Mouse (Mus musculus) lung, postnatal 0 days (tissue): ENCODE data around the gene Lsg1. TPM values are rescaled to one million over a fixed set of nuclear protein-coding genes. Genes with fewer than 3 reads are reported as not detected.

Experiments used
- ATAC-seq: fragments of 200-750 bp; cut with Nextera tagmentation; 2 replicates; pipeline ENCODE4 v1.8.0; 2017; ENCODE audit warnings: moderate library complexity
- DNase-seq: peaks from one replicate; pipeline ENCODE4 v3.0.0-alpha.2; 2016; ENCODE audit warnings: low spot score
- H3K27ac ChIP-seq: fragments of 300-500 bp; sonication (generic); 2 replicates; pipeline ENCODE4 v1.5.1; 2014; ENCODE audit warnings: antibody characterized with exemption, mild to moderate bottlenecking, low read length, mixed read lengths
- H3K27me3 ChIP-seq: fragments of 300-500 bp; sonication (generic); replicated peaks from 2 replicates; pipeline ENCODE4 v1.6.1; 2014; ENCODE audit warnings: low read length, mixed read lengths; ENCODE audit not compliant: insufficient read depth
- H3K36me3 ChIP-seq: fragments of 300-500 bp; sonication (generic); 2 replicates; pipeline ENCODE4 v1.6.1; 2014; ENCODE audit warnings: low read length, mixed read lengths; ENCODE audit not compliant: insufficient read depth
- H3K4me1 ChIP-seq: fragments of 300-500 bp; sonication (generic); 2 replicates; pipeline ENCODE4 v1.6.1; 2014; ENCODE audit warnings: antibody characterized with exemption, low read depth, low read length, mixed read lengths; ENCODE audit not compliant: insufficient read depth
- H3K4me2 ChIP-seq: fragments of 300-500 bp; sonication (generic); replicated peaks from 2 replicates; pipeline ENCODE4 v1.6.1; 2014; ENCODE audit warnings: low read depth, mild to moderate bottlenecking, low read length, moderate library complexity, mixed read lengths
- H3K4me3 ChIP-seq: fragments of 300-500 bp; sonication (generic); 2 replicates; pipeline ENCODE4 v1.5.1; 2014; ENCODE audit warnings: low read depth, low read length
- H3K9ac ChIP-seq: fragments of 300-500 bp; sonication (generic); replicated peaks from 2 replicates; pipeline ENCODE4 v1.6.1; 2014; ENCODE audit warnings: low read depth, mild to moderate bottlenecking
- H3K9me3 ChIP-seq: fragments of 300-500 bp; sonication (generic); 2 replicates; pipeline ENCODE4 v1.6.1; 2016; ENCODE audit warnings: low read length, mixed read lengths
- CTCF ChIP-seq: IDR thresholded peaks from 2 replicates; pipeline ENCODE4 v1.5.1; 2016; ENCODE audit warnings: antibody characterized with exemption, mild to moderate bottlenecking
- EP300 ChIP-seq: IDR thresholded peaks from 2 replicates; pipeline ENCODE4 v1.6.1; 2016; ENCODE audit warnings: antibody characterized with exemption, mild to moderate bottlenecking, control low read depth
- WGBS: fragments of 180-500 bp; shearing (Covaris S2); extraction: QIAGEN DNeasy Blood & Tissue Kit; methylation state at CpG from one replicate; pipeline ENCODE4 v1.1.7; 2014; 5-methylcytosine and 5-hydroxymethylcytosine counted together
- polyA plus RNA-seq: library from polyadenylated mRNA; unstranded; fragments of >200 nt; fragmentation: Nextera tagmentation; extraction: Ambion mirVana; gene quantifications from 2 replicates; pipeline ENCODE4 v1.2.1, GENCODE M21; 2015

Gene Lsg1
- polyA plus RNA-seq, result 28.2 and 30.3 TPM in 2 replicates

DNA sequence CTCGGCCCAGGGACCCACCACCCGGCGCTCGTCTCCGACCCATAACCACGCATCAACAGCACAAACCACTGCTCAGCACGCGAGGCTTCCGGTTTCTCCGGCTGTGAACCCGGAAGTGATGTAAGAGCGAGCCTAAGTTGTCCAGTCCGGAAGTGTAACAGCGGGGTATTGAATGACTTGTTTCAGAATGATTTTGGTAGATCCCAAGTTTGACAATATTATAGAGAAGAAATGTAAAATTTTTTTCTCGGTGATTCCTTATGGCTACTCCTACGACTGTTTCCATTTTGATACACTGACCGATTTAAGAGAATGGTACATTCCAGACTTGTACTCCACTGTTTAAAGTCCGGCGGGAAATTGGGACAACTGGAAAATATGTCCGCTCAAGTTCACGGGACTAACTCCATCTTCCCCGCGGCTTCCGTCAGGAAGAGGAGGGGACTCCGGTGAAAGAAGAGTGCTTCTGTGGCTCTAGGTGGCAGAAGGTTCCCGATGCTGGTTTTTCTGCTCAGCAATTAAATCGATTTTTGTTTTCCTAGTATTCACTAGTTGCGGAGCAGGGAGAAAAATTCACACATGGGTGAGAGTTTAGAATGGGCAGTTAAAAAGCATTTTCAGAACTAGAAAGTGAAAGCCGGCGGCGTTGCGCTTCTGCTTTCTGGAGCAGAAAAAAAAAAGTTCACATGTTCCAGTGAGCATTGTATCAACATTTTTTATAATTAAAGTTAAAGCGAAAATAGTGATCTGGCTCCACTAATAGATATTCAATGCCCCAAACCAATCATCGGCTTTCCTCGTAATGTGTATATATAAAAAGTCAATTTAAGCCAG, at the start of gene Lsg1:
Gene Lsg1 (minus strand): TSS at position 99 of the 834 bp plus-strand sequence.
- Histone ChIP-seq H3K36me3 (peaks cover 16% of the 10 kb centered on the region; the same call in 1 of the 2 replicates), H3K27me3 (no peaks in the 10 kb centered on the region), H3K27ac (peak within 1 kb of the TSS; percentile 75), H3K4me3 (peak within 1 kb of the TSS; percentile 81), H3K9me3 (no peaks in the 10 kb centered on the region), H3K4me1 (peaks cover 7% of the 10 kb centered on the region; the same call in 1 of the 2 replicates), H3K9ac (peak within 1 kb of the TSS; percentile 73), H3K4me2 (peak within 1 kb of the TSS; percentile 74)
- 3% methylated on average over 35 of the region's 35 CpGs for WGBS
- peak; percentile 91 for TF ChIP-seq EP300
- peak; percentile 57 for TF ChIP-seq CTCF
- ATAC-seq (peak; percentile 96), DNase-seq (peak; percentile 96)

DNA sequence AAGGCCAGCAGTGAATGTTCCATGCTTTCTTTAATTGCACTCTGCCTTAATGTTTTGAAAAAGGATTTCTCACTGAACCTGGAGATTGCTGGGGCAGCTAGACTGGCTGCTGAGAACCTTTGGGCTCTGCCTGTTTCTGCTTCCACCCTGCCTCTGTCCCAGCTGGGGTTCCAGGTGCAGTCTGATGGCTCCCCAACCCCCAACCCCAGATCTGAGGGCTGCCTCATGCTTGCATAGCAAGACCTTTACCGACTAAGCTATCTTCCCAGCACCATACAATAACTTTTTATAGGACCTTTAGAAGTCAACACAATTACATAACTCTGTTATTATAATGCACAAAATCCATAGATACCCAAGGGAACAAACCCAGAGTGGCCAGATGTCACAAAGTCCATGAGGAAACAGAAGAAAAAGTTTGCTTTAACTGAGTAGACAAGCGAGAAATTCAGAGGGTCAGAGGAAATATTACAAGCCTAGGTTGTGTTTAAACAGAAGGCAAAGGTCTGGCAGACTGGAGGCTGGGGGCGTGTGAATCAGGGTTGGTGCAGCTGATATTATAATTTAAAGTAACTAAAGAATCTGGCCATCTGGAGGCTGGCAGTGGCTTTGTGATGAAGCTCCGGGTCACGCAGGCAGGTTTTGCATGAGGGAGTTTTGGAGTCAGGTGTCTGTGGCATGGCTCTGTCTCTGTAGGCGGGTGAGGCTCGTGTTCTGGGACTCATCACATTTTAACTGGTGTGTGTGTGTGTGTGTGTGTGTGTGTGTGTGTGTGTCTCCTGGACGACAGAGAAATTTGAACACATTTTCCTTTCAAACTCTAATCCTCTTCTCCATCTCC, 46.7 kb upstream of the Lsg1 start:
- Histone ChIP-seq H3K27me3 (no peaks in the 10 kb centered on the region), H3K4me2 (no peak overlapping the region), H3K4me1 (no peaks in the 10 kb centered on the region), H3K9me3 (no peaks in the 10 kb centered on the region), H3K4me3 (no peak overlapping the region), H3K36me3 (no peaks in the 10 kb centered on the region), H3K9ac (no peak overlapping the region), H3K27ac (no peak overlapping the region)
- TF ChIP-seq CTCF (no peak), EP300 (no peak)
- DNase-seq, result no peak
- WGBS, result 66% methylated on average over 8 of the region's 8 CpGs
- no peak for ATAC-seq

DNA sequence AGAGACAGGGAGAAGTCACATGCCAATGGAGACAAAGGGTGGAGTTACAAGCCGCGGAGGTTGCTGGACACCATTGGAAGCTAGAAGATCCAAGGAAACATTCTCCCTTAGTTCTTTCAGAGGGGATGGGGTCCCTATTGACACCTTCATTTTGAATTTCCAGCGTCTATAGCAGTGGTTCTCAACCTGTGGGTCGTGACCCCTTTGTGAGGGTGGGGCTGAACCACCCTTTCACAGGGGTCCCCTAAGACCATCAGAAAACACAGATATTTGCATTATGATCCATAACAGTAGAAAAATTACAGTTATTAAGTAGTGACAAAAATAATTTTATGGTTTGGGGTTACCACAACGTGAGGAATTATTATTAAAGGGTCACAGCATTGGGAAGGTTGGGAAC, 42.1 kb upstream of the Lsg1 start:
- no peaks in the 10 kb centered on the region for H3K36me3 ChIP-seq
- TF ChIP-seq CTCF, result no peak
- TF ChIP-seq EP300, result no peak
- 86% methylated on average over 5 of the region's 5 CpGs for WGBS

DNA sequence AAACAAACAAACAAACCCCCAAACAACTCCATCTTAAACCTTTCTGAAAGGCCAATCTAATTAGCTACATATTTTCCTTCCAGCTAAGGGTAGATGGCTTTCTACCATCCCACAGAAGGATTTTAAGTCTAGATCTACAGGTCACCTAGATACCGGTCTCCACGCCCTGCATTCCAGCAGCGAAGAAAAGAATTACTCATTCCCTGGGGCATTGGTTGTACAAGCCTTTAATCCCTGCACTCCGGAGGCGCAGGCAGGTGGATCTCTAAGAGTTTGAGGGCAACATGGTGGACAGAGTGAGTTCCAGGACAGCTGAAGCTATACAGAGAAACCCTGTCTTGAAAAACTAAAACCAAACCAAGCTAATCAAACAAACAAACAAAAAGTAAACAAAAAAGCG, 41.0 kb upstream of the Lsg1 start:
- no peak overlapping the region for H3K4me2 ChIP-seq
- DNase-seq (no peak), ATAC-seq (no peak)
- H3K4me3 ChIP-seq, result no peak overlapping the region
- H3K4me1 ChIP-seq, result no peaks in the 10 kb centered on the region
- WGBS, result 41% methylated on average over 6 of the region's 6 CpGs
- H3K9ac ChIP-seq, result no peak overlapping the region
- H3K36me3 ChIP-seq, result no peaks in the 10 kb centered on the region
- H3K27ac ChIP-seq, result no peak overlapping the region
- no peaks in the 10 kb centered on the region for H3K9me3 ChIP-seq
- no peaks in the 10 kb centered on the region for H3K27me3 ChIP-seq
- TF ChIP-seq EP300 (no peak), CTCF (no peak)

More for the DNA sequence above, 42.1 kb upstream of the Lsg1 start:
- Histone ChIP-seq H3K9me3 (no peaks in the 10 kb centered on the region), H3K4me1 (no peaks in the 10 kb centered on the region), H3K4me2 (no peak overlapping the region), H3K9ac (no peak overlapping the region), H3K27me3 (no peaks in the 10 kb centered on the region), H3K4me3 (no peak overlapping the region), H3K27ac (no peak overlapping the region)
- ATAC-seq (no peak), DNase-seq (no peak)

DNA sequence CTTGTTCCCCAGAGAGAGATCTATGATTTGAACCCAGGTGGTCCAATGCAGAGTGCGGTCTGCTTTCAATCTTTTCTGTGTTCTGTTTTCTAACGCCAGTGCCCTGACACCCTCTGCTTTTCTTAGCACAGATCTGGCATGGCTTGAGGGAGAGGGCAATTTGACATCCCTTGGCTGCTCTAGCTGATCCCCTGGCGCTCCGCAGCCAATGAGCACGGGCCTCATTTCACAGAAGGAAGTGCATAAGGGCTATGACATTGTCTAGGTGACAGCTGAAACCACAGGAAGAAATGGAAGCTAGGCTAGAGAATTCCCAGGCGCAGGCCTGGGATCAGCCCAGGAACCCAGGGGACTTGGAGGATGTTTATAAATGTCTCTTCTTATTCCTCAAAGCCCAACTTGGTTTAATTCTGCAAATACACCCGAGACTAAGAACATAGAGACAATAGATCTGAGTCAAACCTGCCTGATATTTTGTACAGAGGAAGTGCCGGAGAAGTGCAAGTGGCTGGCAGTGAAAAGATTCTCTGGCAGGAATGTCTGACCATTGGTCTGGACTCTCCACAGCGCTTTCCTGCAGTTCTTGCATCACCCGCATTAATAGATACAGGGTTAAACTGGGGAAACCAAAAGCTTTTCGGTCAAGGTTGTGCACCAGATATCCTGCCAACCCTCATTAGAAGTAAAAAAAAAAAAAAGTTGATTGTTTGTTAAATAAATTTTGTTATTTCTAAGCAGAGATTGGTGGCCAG, 40.4 kb upstream of the Lsg1 start:
- ATAC-seq, result peak; percentile 68

DNA sequence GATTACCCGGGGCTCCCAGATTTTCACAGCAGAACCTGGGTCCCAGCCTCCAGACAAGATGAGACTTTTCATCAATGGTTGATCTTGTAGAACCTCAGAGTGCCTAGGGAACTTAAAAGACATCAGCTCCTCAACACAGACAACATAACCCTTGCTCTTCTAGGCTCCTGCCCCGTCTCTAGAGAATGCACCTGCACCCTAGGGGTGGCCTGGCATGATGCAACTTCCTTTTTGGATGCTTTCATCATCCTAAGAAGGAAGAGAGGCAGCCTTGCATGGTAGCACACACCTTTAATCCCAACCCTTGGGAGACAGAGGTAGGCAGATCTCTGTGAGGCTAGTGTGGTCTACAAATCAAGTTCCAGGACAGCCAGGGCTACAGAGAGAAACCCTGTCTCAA, 37.2 kb upstream of the Lsg1 start:
- Histone ChIP-seq H3K4me3 (no peak overlapping the region), H3K27me3 (no peaks in the 10 kb centered on the region), H3K9me3 (no peaks in the 10 kb centered on the region), H3K4me1 (no peaks in the 10 kb centered on the region), H3K4me2 (no peak overlapping the region), H3K9ac (no peak overlapping the region), H3K36me3 (no peaks in the 10 kb centered on the region), H3K27ac (no peak overlapping the region)
- no peak for ATAC-seq
- WGBS, result 70% methylated on average over 2 of the region's 2 CpGs
- no peak for DNase-seq
- TF ChIP-seq CTCF, result no peak
- TF ChIP-seq EP300, result no peak

More for the DNA sequence above, 40.4 kb upstream of the Lsg1 start:
- Histone ChIP-seq H3K27me3 (no peaks in the 10 kb centered on the region), H3K27ac (no peak overlapping the region), H3K9ac (no peak overlapping the region), H3K4me2 (no peak overlapping the region), H3K4me3 (no peak overlapping the region), H3K4me1 (no peaks in the 10 kb centered on the region), H3K36me3 (no peaks in the 10 kb centered on the region), H3K9me3 (no peaks in the 10 kb centered on the region)
- TF ChIP-seq CTCF (no peak), EP300 (no peak; the same call in 1 of the 2 replicates)
- peak; percentile 42 for DNase-seq
- 49% methylated on average over 11 of the region's 11 CpGs for WGBS
